Comparison of ENCODE assay signal across 22 mouse cellular contexts in the genomic region with DNA sequence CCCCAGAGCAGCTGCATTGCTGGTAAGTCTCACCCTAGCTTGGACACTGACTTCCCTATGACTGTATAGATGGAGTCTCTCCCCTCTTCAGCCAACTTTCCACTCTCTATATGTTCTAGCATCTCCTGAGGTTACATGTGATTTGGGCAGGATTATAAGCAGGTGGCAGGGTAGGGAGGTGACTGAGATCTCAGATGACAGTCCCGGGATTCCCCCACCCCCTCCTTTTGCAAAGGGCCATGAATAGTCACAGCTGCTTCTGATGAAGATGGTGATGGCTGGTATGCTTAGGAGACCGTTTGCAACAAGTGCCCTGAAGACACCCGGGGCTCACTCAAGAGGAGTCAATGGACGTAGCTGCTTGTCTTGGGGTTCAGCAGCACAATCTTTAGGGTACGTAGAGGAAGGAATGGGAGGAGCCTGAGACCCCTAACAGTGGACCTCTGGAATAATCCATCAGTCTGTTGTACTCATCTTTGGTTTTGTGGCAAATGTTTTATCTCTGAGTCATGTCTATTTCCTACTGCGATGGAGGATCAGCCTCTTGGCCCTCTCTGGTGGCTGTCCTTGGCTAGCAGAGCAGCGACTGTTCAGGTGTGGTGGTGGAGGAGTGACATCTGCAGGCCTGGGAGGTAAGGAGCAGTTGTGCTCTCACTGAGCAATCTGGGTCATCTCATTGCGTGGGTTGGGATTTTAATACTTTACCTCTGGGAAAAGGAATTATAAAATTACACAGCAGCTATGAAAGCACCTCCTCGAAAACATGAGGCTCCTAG. TPM values are rescaled to one million over a fixed set of nuclear protein-coding genes. Genes with fewer than 3 reads are reported as not detected.
"Had no signal": no experiment of that assay in that cellular context is flagged by ENCODE, and none has a peak within 500 bp of the region (broad histone marks: within the 10 kb centered on the region; RNA-seq: fewer than 3 reads in every experiment).

No protein-coding gene starts in this region.

- DNase-seq: kidney, postnatal 14 days; lung, adult 2 months; lung, postnatal 4 days; retina, postnatal 1 day; right cerebral cortex, postnatal 4 days; spleen, adult 18-20 months; thymus, adult 2 months; thymus, postnatal 25 days had no signal

- H3K4me3 ChIP-seq: left cerebral cortex, adult 2 months; limb, embryonic 10.5 days; liver, embryonic 15.5 days; midbrain, embryonic 10.5 days; midbrain, embryonic 15.5 days; neural tube, embryonic 13.5 days; stomach, embryonic 15.5 days had no signal

- H3K27ac ChIP-seq: left cerebral cortex, adult 2 months; limb, embryonic 10.5 days; liver, embryonic 15.5 days; midbrain, embryonic 10.5 days; midbrain, embryonic 15.5 days; neural tube, embryonic 13.5 days; stomach, embryonic 15.5 days had no signal

- H3K36me3 ChIP-seq: limb, embryonic 10.5 days; liver, embryonic 15.5 days; midbrain, embryonic 10.5 days; midbrain, embryonic 15.5 days; neural tube, embryonic 13.5 days; stomach, embryonic 15.5 days had no signal

- H3K27me3 ChIP-seq: liver, embryonic 15.5 days; midbrain, embryonic 15.5 days; stomach, embryonic 15.5 days had no signal

- ATAC-seq: lung, postnatal 0 days; midbrain, embryonic 15.5 days had no signal

RNA-seq across cellular contexts. Expression of a gene that starts 38.5 kb away (rescaled TPM):
- total RNA-seq: layer of hippocampus, adult 8-10 months; layer of hippocampus, postnatal 14 days; left cerebral cortex, adult 2 months; left cerebral cortex, postnatal 14 days; megakaryocyte, adult 5-6 weeks had no signal
- polyA plus RNA-seq: limb, embryonic 10.5 days; lung, adult 2 months; lung, postnatal 0 days; midbrain, embryonic 10.5 days; midbrain, embryonic 15.5 days; neural tube, embryonic 13.5 days; testis, adult 2 months; urinary bladder, adult 2 months had no signal
